Mouse (Mus musculus): ENCODE results near the gene Trappc3.

Gene Trappc3

DNA sequence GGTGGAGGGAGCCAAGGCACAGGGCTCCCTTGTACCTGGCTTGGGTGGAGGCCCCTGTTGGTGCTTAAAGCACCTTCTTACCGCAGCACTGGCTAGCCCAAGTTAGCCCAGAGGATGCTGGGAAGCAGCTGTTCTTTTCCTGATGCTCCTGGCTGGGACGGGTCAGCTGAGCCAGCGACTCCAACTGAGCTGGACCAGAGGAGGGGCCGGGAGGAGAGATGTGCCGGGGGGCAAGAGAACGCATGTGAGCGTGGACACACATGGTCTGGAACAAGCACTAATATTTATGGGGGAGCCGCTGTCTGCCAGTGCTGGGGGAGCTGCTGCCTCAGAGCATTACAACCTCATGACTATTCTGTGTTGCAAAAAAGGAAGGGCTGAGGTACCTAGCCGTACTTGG is 16.8 kb downstream of the Trappc3 start:
- no peak for ATAC-seq (ENCODE audit: low TSS enrichment)

DNA sequence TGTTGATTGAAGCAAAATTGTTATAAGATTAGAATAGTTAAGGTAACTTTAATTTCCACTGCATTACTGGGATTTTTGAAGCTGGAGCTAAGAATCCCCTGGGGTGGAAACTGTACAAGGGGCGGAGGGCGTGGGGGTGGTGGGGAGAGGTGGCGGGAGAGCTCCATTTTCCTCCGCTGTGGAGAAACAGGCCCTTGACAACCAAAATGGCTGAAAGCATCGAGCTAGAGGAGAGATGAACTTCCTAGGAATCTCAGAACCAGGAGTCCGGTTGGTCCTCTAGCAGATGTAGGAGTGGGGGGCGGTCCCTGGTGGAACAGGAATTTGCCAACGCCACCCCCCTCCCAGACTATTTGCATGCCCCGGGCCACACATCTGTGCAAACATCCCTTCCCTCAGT is 19.6 kb downstream of the Trappc3 start:
- no peak for ATAC-seq (ENCODE audit: low TSS enrichment)

DNA sequence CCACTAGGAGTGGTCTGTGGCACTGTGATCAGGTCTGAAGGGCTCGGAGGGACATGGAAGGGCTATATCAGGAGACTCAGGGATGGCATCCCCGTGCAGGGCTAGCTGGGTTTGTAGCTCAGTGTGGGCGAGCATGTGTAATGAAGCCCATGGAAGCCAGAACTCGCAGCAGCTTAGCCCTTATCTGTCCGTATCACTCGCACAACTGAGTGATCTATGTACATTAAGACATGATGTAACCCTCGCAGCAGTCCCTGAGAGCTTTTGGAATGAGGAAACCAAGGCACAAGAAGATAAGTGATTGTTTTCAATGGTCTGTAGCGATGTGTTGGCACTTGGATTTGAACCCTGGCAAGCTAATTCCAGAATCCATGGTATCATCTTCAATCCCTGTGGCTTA is 21.5 kb downstream of the Trappc3 start:
- no peak for ATAC-seq (ENCODE audit: low TSS enrichment)

DNA sequence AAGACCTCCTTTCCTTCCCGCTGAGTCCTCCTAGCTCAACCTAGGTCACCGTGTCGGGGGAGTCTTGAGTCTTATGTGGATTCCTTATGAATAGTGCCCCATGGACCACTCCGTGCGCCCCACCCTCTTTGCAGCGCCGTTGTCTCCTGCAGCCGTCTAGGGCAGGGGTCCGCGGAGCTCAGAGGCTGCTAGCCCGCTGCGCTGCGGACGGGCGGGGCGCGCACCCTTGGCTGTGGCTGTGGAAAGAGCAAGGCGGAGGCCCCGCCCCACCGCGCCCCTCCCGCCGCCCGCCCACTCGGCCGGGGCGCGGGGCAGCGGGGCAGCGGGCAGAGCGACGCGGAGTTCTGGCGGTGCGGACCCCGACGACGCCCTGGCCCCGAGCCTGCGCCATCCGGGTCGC is 24.4 kb downstream of the Trappc3 start, which contains the start of gene Col8a2:
Gene Col8a2, plus strand, starts transcription at position 302 of the 400 bp plus-strand sequence.
- ATAC-seq (ENCODE audit: low TSS enrichment): no peak

DNA sequence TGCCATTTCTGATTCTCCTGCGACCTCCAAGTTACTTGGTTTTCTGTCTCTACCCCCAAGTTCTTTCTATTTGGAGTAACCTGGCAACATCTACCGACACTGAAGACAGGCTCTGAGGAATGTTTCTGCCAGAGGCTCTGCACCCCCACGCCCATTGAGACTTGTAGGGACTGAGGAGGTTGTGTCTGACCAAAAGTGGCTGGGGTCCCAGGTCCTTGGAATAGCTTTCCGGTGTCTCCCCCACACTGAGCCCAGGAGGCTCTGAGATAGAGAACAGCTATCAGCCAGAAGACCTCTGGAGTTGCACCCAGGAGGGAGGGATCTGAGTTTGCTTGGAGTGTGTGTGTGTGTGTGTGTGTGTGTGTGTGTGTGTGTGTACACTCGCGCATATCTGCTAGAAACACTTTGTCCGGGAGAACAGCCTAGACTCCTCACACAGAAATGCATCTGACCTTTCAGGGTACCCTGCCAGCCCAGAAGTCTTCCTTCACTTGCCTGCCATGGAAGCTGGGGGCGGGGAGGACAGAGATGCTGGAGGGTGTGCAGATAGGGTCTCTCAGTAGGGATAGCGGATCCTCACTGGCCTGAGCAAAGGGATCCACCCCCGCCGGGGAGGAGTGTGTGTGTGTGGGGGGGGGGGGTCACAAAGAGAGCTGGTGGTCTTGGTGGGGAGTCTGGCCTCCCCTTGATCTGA is 25.3 kb downstream of the Trappc3 start:
- no peak for ATAC-seq (ENCODE audit: low TSS enrichment)

DNA sequence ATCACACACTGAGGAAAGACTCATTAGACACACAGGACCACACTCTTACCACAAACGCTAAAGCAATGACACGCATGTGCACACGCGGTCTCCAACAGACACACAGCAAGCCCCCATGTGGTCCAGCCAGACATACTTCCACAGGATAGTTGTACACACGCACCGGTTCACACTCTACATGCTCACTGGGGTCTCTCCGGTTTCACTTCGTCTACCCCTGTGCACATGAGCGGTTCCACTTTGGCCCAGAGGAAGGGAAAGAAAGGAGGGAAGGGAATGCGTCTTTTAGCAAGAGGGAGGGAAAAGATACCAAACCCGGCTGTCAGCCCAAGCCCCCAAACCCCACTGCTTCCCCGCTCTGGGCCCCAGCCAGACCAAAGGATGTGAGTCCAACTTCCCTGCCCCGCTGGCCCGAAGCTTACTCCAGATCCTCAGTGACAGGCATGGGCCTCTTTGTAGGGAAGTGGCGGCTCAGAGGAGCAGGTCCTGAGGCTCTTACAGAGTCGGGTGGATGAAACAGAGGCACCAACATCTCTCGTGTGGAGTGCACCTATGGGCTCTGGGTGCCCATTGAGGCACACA is 26.1 kb downstream of the Trappc3 start:
- no peak for ATAC-seq (ENCODE audit: low TSS enrichment)

DNA sequence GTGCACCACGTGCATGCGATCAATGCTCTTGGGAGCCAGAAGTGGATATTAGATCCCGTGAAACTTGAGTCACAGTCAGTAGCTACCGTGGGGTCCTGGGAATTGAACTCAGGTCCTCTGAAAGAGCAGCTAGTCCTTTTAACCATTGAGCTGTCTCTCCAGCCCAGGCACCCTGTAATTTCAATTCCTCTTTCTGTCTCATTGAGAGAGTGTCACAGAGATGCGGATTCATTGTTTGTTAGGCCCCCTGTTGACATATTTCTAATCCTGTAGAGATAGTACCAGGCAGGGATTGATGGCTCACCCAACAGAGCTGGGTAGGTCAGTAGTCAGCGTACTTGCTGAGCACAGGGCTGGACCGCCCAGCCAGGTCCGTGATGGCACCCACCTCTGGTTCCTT is 28.2 kb downstream of the Trappc3 start:
- ATAC-seq (ENCODE audit: low TSS enrichment): no peak

DNA sequence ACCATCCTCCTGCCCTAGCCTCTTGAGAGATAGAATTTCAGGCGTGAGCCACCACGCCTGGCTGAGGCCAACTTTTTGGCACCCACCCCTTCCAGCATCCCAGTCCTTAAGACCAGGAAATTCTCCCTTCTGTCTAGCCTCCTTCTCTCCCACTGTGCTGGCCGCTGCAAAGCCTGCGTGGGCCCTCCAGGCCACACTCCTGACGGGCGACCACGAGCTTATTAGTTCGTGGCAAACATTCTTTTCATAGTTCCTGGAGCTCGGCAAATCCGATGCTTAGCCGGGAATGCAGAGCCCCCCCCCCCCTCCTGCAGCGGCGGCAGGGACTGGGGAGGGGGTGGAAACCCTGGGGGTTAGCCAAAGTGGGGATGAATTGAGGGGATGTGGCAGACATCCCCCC is 29.1 kb downstream of the Trappc3 start:
- ATAC-seq (ENCODE audit: low TSS enrichment): no peak

DNA sequence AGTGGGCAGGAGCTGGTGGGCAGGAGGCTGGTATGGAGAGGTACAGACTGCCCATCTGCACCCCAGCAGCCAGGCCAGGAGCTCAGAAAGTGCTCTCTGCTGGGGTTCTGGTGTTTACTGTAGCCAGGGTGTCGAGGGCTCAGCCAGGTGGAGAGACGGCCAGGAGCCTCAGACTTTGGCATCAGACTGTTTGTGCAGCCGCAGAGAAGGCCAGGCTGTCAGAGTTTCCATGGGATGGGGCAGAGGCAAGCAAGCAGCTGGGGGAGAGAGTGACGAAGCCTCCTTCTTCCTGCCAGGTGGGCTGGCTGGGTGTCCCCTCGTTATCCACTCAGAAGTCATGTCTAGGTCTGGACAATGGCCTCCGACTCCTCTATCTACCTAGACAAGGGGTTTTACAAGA is 33.0 kb downstream of the Trappc3 start:
- no peak for ATAC-seq (ENCODE audit: low TSS enrichment)

DNA sequence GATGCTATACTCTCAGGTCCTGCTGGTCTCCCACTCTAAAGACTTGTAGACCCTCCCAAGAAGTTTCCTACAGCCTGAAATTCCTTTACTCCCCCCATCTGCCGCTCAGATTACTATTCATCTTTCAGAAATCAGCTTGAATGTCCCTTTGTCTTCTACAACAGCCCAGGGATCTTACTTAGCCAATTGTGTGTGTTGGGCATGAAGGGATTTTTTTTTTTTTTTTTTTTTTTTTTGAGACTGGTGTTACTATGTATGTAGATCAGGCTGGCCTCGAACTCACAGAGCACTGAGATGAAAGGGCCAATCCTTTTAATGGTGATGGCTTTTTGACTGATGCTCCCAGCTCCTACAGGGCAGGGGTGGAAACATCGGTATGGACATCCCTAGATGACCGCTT is 33.8 kb downstream of the Trappc3 start:
- no peak for ATAC-seq (ENCODE audit: low TSS enrichment)

DNA sequence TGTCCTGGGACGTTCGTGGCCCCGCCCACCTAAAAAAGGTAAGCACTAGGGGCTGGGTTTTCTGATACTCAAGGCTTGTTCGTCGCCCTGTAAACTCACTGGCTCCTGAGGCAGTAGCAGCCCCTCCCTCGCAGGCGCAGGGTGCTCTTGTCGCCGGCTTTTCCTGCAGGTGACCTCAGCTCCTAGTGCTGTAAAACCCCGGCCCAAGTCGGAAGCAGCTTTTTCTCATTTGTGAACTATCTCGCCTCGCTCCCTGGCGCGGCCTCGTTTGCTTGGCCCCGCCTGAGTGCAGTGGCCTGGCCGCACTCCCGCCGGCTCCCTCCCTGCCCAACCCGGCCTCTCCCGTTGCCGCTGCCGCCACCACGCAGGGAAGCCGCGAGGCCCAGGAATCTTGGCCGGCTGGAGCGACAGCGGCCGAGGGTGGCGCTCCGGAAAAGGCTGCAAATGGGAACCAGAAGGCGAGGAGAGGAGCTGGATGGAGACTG is 34.5 kb downstream of the Trappc3 start:
- peak; percentile 86 for ATAC-seq (ENCODE audit: low TSS enrichment)

DNA sequence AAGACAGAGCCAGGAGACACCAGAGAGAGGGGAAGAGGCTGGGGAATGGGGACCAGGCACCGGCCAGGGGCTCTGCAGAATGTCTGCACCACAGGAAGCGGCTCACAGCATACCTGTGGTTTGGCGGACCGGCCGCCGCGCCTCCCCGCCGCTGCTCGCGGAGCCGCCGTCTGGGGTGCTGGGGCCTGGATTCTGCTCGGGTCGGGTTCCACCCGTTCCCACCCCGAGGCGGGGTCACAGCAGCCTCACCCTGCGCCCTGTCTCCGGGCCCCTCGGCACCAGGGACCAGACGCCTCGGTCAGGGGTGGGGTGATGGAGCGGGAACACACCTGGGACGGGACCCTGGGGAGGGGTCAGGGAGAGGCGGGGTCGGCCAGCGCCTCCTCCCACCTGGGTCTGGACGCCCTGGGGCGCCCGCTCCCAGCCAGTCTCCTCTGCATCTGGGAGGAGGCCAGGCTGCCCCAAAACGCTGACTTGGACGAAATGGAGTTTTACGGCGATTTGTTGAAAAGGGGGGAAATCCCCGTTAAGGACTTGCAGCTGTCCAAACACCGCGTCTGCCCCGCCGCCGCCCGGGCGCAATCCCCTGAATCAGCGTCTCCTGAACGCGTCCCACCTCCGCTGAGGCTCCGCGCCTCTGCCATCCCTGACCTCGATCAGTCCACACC is 38.9 kb downstream of the Trappc3 start:
- ATAC-seq (ENCODE audit: low TSS enrichment): no peak

DNA sequence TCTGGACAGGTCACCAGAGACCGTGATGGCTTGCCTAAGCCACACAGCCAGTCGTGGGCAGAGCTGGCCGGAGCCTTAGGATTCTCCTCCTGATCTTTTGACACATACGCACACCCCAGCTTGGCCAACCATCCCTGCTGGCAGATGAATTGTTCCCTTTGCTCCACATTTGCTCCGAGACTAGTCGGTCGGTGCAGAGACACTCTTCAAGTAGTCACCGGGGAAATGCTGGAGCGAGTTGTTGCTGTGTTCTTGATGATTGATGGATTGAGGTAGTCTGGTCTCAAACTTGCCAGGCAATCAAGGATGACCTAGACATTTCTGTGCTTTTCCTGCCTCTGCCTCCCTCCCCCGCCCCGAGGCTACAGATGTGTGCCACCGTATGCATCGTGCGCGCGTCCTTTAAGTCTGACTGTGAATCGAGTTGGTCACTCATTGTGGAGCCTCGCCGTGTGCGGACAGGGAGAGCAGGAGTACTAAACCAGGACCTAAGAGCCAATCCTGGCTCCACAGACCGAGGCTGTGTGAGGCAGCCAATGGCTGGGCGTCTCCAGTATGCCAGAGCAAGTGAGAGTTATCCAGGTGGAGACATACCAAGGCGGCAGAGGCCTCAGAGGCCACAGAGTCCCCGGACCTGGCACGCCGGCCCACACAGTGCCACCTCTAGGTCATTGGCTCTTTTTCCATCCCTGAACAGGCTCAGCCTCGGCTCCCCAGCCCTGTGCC is 39.6 kb downstream of the Trappc3 start:
- ATAC-seq (ENCODE audit: low TSS enrichment): no peak

DNA sequence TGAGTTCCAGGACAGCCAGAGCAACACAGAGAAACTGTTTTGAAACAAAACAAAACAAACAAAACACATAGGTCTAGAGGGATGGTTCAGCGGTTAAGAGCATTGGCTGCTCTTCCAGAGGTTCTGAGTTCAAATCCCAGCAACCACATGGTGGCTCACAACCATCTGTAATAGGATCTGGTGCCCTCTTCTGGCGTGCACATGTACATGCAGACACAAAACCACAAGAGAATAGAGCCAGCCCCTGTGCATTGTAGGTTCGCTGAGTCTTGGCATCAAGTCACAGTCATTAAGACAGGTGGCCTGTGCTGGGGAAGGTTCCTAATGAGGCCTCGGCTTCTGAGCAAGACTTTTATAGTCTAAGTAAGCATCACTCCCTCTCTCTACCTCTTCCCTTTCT is 41.8 kb downstream of the Trappc3 start:
- no peak for ATAC-seq (ENCODE audit: low TSS enrichment)

DNA sequence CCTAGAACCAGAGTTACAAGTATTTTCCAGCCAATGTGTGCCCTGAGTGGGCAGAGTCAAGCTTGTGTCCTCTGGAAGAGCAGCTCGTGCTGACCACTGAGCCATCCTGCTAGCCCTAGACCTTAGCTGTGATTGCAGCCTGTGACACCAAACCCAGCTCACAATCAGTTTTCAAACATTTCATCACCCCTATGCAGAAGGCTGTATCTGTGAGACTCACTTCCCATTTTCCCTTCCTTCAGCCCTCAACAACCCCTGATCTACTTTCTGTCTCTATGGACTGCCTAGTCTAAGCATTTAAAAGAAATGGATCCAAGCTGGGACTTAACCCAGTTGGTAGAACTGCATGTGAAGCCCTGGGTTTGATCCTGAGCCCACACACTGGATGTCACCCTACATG is 43.3 kb downstream of the Trappc3 start:
- ATAC-seq (ENCODE audit: low TSS enrichment): no peak

DNA sequence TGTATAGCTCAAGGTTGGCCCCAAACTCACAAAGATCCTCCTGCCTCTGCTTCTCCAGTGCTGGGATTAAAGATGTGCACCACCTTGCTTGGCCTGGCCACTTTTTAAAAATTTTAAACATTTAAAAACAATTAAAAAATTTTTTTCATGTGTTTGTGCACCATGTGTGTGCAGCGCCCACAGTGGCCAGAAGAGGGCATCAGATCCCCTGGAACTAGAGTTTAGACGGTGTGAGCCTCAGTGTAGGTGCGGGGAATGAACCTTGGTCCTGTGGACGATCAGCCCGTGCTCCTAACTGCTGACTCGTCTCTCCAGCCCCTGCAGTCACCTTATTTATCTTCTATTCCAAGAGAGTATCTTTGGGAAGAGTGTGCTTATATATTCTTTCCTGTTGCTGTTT is 43.9 kb downstream of the Trappc3 start:
- ATAC-seq (ENCODE audit: low TSS enrichment): no peak

DNA sequence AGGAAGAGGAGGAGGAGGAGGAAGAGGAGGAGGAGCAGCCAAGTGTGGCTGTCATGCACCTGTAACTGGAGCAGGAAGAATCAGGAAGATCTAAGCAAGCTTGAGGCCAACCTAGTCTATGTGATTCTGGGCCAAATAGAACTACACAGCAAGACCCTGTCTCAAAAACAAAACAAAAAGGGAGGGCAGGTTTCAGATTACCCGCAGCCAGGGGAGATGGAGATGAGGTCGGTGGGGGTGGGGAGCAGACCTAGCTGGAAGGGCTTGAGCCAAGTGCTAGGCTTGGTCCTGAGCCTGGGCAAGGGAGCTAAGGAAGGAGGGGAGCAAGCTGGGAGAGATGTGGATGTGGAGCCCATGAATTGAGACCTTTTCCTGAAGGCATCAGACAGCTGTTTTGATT is 44.7 kb downstream of the Trappc3 start:
- ATAC-seq (ENCODE audit: low TSS enrichment): no peak

DNA sequence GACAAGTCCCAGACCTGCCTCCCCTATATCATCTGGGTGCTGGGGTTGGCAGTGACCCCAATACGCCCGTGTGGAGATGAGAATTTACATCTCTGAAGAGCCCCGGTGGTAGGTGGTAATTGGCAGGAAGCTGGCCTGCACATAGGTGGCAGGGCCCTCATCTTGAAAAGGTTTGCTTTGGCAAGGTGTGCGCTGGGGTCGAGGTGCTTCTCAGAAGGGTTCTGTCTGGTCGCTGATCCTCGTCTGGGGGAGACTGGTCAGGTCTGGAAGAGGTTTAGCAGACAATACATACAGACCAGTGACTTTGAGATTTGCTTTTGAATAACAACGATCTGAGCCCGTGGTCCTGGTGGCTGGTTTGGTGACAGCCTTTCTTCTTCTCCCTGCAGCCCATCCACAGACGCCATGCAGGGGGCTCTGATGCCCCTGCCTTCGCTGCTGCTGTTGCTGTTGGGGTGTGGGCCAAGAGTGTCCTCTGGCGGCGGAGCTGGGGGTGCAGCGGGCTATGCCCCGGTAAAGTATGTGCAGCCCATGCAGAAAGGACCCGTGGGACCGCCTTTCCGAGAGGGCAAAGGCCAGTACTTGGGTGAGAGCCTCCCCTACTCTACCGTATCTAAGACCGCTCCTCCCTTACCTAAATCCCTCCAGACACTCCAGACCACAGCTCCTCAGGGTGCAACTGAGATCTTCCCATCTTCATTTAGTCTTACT is 47.2 kb downstream of the Trappc3 start:
- ATAC-seq (ENCODE audit: low TSS enrichment): peak; percentile 35; the same call in 1 of the 2 replicates

DNA sequence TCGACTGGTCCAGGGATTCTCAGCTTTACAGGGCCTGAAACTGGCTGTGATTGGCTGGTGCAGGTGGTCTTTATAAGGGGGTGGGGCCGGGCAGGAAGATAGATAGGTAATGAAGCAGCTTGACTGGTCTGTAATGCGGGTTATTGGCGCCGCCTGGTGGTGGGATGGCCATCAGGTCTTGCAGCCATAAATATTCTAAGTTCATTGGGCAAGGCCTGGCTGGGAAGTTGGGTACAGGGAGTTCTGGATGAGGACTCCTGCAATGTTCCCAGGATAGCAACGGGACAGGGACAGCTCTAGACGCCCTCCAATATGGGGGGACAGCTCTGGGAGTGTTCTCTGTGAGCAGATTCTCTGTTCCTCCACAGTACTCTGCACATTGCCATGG is 47.8 kb downstream of the Trappc3 start:
- peak; percentile 75 for ATAC-seq (ENCODE audit: low TSS enrichment)

DNA sequence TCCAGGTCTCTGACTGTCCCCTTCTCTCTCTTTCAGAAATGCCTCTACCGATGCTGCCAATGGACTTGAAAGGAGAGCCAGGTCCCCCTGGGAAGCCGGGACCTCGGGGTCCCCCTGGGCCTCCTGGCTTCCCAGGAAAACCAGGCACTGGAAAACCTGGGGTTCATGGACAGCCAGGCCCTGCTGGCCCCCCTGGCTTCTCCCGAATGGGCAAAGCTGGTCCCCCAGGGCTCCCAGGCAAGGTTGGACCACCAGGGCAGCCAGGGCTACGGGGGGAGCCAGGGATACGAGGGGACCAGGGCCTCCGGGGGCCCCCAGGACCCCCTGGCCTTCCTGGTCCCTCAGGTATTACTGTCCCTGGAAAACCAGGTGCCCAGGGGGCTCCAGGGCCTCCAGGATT is 48.2 kb downstream of the Trappc3 start:
- ATAC-seq (ENCODE audit: low TSS enrichment): no peak

DNA sequence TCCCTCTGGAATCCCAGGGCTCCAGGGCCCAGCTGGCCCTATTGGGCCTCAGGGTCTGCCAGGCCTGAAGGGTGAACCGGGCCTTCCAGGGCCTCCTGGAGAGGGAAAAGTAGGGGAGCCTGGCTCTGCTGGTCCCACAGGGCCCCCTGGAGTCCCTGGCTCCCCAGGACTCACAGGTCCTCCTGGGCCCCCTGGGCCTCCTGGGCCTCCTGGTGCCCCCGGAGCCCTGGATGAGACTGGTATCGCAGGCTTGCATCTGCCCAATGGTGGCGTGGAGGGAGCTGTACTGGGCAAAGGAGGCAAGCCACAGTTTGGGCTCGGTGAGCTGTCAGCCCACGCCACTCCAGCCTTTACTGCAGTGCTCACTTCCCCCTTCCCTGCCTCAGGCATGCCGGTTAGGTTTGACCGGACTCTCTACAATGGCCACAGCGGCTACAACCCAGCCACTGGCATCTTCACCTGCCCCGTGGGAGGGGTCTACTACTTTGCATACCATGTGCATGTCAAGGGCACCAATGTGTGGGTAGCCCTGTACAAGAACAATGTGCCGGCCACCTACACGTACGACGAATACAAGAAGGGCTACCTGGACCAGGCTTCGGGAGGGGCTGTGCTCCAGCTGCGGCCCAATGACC is 49.6 kb downstream of the Trappc3 start:
- no peak for ATAC-seq (ENCODE audit: low TSS enrichment)

Data from frontal cortex, adult (tissue).